Mouse (Mus musculus): ENCODE measurements around the gene Stat4. TPM values are rescaled to one million over a fixed set of nuclear protein-coding genes. Genes with fewer than 3 reads are reported as not detected.
"Not testable (repeated sequence)": the region's sequence is repeated elsewhere in the genome, so short reads cannot be mapped to it uniquely, and the experiment has no call there.

The Stat4 gene
- polyA plus RNA-seq, 1 experiment from 2014 or later, result 12.0 TPM

- Histone ChIP-seq H3K4me3 (ENCODE audit: low read depth, low read length) (no peak overlapping the region), H3K4me1 (replicated peaks; ENCODE audit: control insufficient read depth, insufficient read depth, low read length) (no peaks in the 10 kb centered on the region), H3K4me2 (ENCODE audit: low read depth, low read length, severe bottlenecking) (no peak overlapping the region), H3K27me3 (ENCODE audit: control insufficient read depth, insufficient read depth, low read length) (no peaks in the 10 kb centered on the region), H3K9me3 (ENCODE audit: control insufficient read depth, low read length) (no peaks in the 10 kb centered on the region), H3K27ac (ENCODE audit: low read depth, low read length) (no peak overlapping the region), H3K9ac (ENCODE audit: low read length) (no peak overlapping the region), H3K36me3 (ENCODE audit: control insufficient read depth, insufficient read depth, low read length) (no peaks in the 10 kb centered on the region)
- WGBS, result 78% methylated on average over 9 of the region's 9 CpGs
- ATAC-seq (replicated peaks; ENCODE audit: low FRiP score) (no peak), DNase-seq (ENCODE audit: low spot score) (no peak)
Measured at GRCm38 (mm10) chr1:52039626-52040025, 52.7 kb downstream of the Stat4 start.

GRCm38 (mm10) chr1:52040366-52041061 lies 53.6 kb downstream of the Stat4 start:
- Histone ChIP-seq H3K4me1 (replicated peaks; ENCODE audit: control insufficient read depth, insufficient read depth, low read length) (no peaks in the 10 kb centered on the region), H3K9ac (ENCODE audit: low read length) (no peak overlapping the region), H3K36me3 (ENCODE audit: control insufficient read depth, insufficient read depth, low read length) (no peaks in the 10 kb centered on the region), H3K4me2 (ENCODE audit: low read depth, low read length, severe bottlenecking) (no peak overlapping the region), H3K27me3 (ENCODE audit: control insufficient read depth, insufficient read depth, low read length) (no peaks in the 10 kb centered on the region), H3K27ac (ENCODE audit: low read depth, low read length) (no peak overlapping the region), H3K9me3 (ENCODE audit: control insufficient read depth, low read length) (no peaks in the 10 kb centered on the region), H3K4me3 (ENCODE audit: low read depth, low read length) (no peak overlapping the region)
- DNase-seq (ENCODE audit: low spot score) (no peak), ATAC-seq (replicated peaks; ENCODE audit: low FRiP score) (no peak)
- WGBS, result 83% methylated on average over 11 of the region's 11 CpGs

GRCm38 (mm10) chr1:52043191-52043590 lies 56.2 kb downstream of the Stat4 start:
- H3K27me3 ChIP-seq (ENCODE audit: control insufficient read depth, insufficient read depth, low read length), result no peaks in the 10 kb centered on the region
- H3K4me3 ChIP-seq (ENCODE audit: low read depth, low read length), result no peak overlapping the region
- H3K4me2 ChIP-seq (ENCODE audit: low read depth, low read length, severe bottlenecking), result no peak overlapping the region
- no peak overlapping the region for H3K9ac ChIP-seq (ENCODE audit: low read length)
- no peak for DNase-seq (ENCODE audit: low spot score)
- no peak for ATAC-seq (replicated peaks; ENCODE audit: low FRiP score)
- no peaks in the 10 kb centered on the region for H3K4me1 ChIP-seq (replicated peaks; ENCODE audit: control insufficient read depth, insufficient read depth, low read length)
- H3K27ac ChIP-seq (ENCODE audit: low read depth, low read length), result no peak overlapping the region
- 76% methylated on average over 4 of the region's 4 CpGs for WGBS
- H3K9me3 ChIP-seq (ENCODE audit: control insufficient read depth, low read length), result no peaks in the 10 kb centered on the region
- no peaks in the 10 kb centered on the region for H3K36me3 ChIP-seq (ENCODE audit: control insufficient read depth, insufficient read depth, low read length)

GRCm38 (mm10) chr1:52046891-52047290 lies 59.9 kb downstream of the Stat4 start:
- H3K4me1 ChIP-seq (replicated peaks; ENCODE audit: control insufficient read depth, insufficient read depth, low read length); H3K9ac ChIP-seq (ENCODE audit: low read length); H3K27ac ChIP-seq (ENCODE audit: low read depth, low read length); ATAC-seq (replicated peaks; ENCODE audit: low FRiP score); DNase-seq (ENCODE audit: low spot score); H3K9me3 ChIP-seq (ENCODE audit: control insufficient read depth, low read length); H3K36me3 ChIP-seq (ENCODE audit: control insufficient read depth, insufficient read depth, low read length); H3K4me2 ChIP-seq (ENCODE audit: low read depth, low read length, severe bottlenecking); H3K27me3 ChIP-seq (ENCODE audit: control insufficient read depth, insufficient read depth, low read length); H3K4me3 ChIP-seq (ENCODE audit: low read depth, low read length): not testable (repeated sequence)
- WGBS, result 95% methylated on average over 10 of the region's 10 CpGs

- H3K36me3 ChIP-seq (ENCODE audit: control insufficient read depth, insufficient read depth, low read length), result no peaks in the 10 kb centered on the region
- ATAC-seq (replicated peaks; ENCODE audit: low FRiP score) (no peak), DNase-seq (ENCODE audit: low spot score) (no peak)
- H3K4me1 ChIP-seq (replicated peaks; ENCODE audit: control insufficient read depth, insufficient read depth, low read length), result no peaks in the 10 kb centered on the region
- H3K27ac ChIP-seq (ENCODE audit: low read depth, low read length), result no peak overlapping the region
- 74% methylated on average over 2 of the region's 2 CpGs for WGBS
- no peak overlapping the region for H3K9ac ChIP-seq (ENCODE audit: low read length)
- no peaks in the 10 kb centered on the region for H3K27me3 ChIP-seq (ENCODE audit: control insufficient read depth, insufficient read depth, low read length)
- H3K4me3 ChIP-seq (ENCODE audit: low read depth, low read length), result no peak overlapping the region
- H3K4me2 ChIP-seq (ENCODE audit: low read depth, low read length, severe bottlenecking), result no peak overlapping the region
- no peaks in the 10 kb centered on the region for H3K9me3 ChIP-seq (ENCODE audit: control insufficient read depth, low read length)
Measured at GRCm38 (mm10) chr1:52048711-52049110, 61.8 kb downstream of the Stat4 start.

- no peak overlapping the region for H3K9ac ChIP-seq (ENCODE audit: low read length)
- no peaks in the 10 kb centered on the region for H3K4me1 ChIP-seq (replicated peaks; ENCODE audit: control insufficient read depth, insufficient read depth, low read length)
- H3K27me3 ChIP-seq (ENCODE audit: control insufficient read depth, insufficient read depth, low read length), result no peaks in the 10 kb centered on the region
- no peak overlapping the region for H3K4me3 ChIP-seq (ENCODE audit: low read depth, low read length)
- ATAC-seq (replicated peaks; ENCODE audit: low FRiP score) (no peak), DNase-seq (ENCODE audit: low spot score) (no peak)
- H3K36me3 ChIP-seq (ENCODE audit: control insufficient read depth, insufficient read depth, low read length), result no peaks in the 10 kb centered on the region
- H3K27ac ChIP-seq (ENCODE audit: low read depth, low read length), result no peak overlapping the region
- H3K9me3 ChIP-seq (ENCODE audit: control insufficient read depth, low read length), result no peaks in the 10 kb centered on the region
- 89% methylated on average over 3 of the region's 3 CpGs for WGBS
- no peak overlapping the region for H3K4me2 ChIP-seq (ENCODE audit: low read depth, low read length, severe bottlenecking)
Measured at GRCm38 (mm10) chr1:52049827-52050226, 62.9 kb downstream of the Stat4 start.

- Histone ChIP-seq H3K4me1 (replicated peaks; ENCODE audit: control insufficient read depth, insufficient read depth, low read length) (no peaks in the 10 kb centered on the region), H3K4me2 (ENCODE audit: low read depth, low read length, severe bottlenecking) (no peak overlapping the region), H3K27me3 (ENCODE audit: control insufficient read depth, insufficient read depth, low read length) (no peaks in the 10 kb centered on the region), H3K36me3 (ENCODE audit: control insufficient read depth, insufficient read depth, low read length) (no peaks in the 10 kb centered on the region), H3K9ac (ENCODE audit: low read length) (no peak overlapping the region), H3K9me3 (ENCODE audit: control insufficient read depth, low read length) (no peaks in the 10 kb centered on the region), H3K27ac (ENCODE audit: low read depth, low read length) (no peak overlapping the region), H3K4me3 (ENCODE audit: low read depth, low read length) (no peak overlapping the region)
- 48% methylated on average over 3 of the region's 3 CpGs for WGBS
- DNase-seq (ENCODE audit: low spot score) (no peak), ATAC-seq (replicated peaks; ENCODE audit: low FRiP score) (no peak)
Measured at GRCm38 (mm10) chr1:52051542-52051941, 64.6 kb downstream of the Stat4 start.

GRCm38 (mm10) chr1:52052910-52053309 lies 66.0 kb downstream of the Stat4 start:
- Histone ChIP-seq H3K4me3 (ENCODE audit: low read depth, low read length) (no peak overlapping the region), H3K9ac (ENCODE audit: low read length) (no peak overlapping the region), H3K27me3 (ENCODE audit: control insufficient read depth, insufficient read depth, low read length) (no peaks in the 10 kb centered on the region), H3K4me2 (ENCODE audit: low read depth, low read length, severe bottlenecking) (no peak overlapping the region), H3K36me3 (ENCODE audit: control insufficient read depth, insufficient read depth, low read length) (no peaks in the 10 kb centered on the region), H3K4me1 (replicated peaks; ENCODE audit: control insufficient read depth, insufficient read depth, low read length) (no peaks in the 10 kb centered on the region), H3K9me3 (ENCODE audit: control insufficient read depth, low read length) (no peaks in the 10 kb centered on the region), H3K27ac (ENCODE audit: low read depth, low read length) (no peak overlapping the region)
- DNase-seq (ENCODE audit: low spot score), result no peak
- 94% methylated on average over 9 of the region's 9 CpGs for WGBS
- ATAC-seq (replicated peaks; ENCODE audit: low FRiP score), result no peak

GRCm38 (mm10) chr1:52055947-52056346 lies 69.0 kb downstream of the Stat4 start:
- 86% methylated on average over 4 of the region's 4 CpGs for WGBS
- Histone ChIP-seq H3K9me3 (ENCODE audit: control insufficient read depth, low read length) (no peaks in the 10 kb centered on the region), H3K4me1 (replicated peaks; ENCODE audit: control insufficient read depth, insufficient read depth, low read length) (no peaks in the 10 kb centered on the region), H3K27me3 (ENCODE audit: control insufficient read depth, insufficient read depth, low read length) (no peaks in the 10 kb centered on the region), H3K27ac (ENCODE audit: low read depth, low read length) (no peak overlapping the region), H3K36me3 (ENCODE audit: control insufficient read depth, insufficient read depth, low read length) (no peaks in the 10 kb centered on the region), H3K9ac (ENCODE audit: low read length) (no peak overlapping the region), H3K4me3 (ENCODE audit: low read depth, low read length) (no peak overlapping the region), H3K4me2 (ENCODE audit: low read depth, low read length, severe bottlenecking) (no peak overlapping the region)
- DNase-seq (ENCODE audit: low spot score) (no peak), ATAC-seq (replicated peaks; ENCODE audit: low FRiP score) (no peak)
